Mouse (Mus musculus) liver, adult 2 months (tissue): Measurements from ENCODE around the gene Gm20696.

Experiments used
- CTCF ChIP-seq: fragments of 200-500 bp; IDR thresholded peaks from 2 replicates; pipeline ENCODE4 v1.5.1; 2011; ENCODE audit warnings: low read depth, low read length, control low read depth
- POLR2A ChIP-seq: fragments of 200-500 bp; IDR thresholded peaks from 2 replicates; pipeline ENCODE4 v1.6.1; 2011; ENCODE audit warnings: low read length, control low read depth; ENCODE audit not compliant: insufficient read depth; ENCODE audit errors: extremely low read depth

DNA sequence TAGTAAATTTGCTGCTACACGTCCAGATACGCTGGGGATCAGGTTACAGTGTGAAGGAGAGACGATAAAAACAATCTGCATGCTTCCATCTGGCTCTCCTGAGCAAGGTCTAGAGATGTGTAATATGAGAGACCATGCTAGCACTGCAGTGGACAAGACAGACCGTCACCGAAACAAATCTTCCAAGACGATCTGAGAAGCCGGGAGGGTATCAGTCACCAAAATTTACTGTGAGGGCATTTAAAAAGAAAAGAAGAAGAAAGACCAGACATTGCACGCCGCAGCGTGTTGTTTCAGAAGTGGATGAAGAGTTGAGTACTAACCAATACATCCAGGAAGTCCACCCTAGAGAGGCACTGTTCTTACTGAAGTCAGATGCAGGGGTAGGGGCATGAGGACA lies 183.0 kb downstream of the Gm20696 start:
- TF ChIP-seq CTCF (no peak), POLR2A (no peak)
